Mouse (Mus musculus) testis, adult 2 months (tissue): Measurements from ENCODE around the gene Srbd1. TPM values are rescaled to one million over a fixed set of nuclear protein-coding genes. Genes with fewer than 3 reads are reported as not detected.

Experiments
- H3K27ac ChIP-seq: fragments of 200-500 bp; 2 replicates; pipeline ENCODE4 v1.5.1; 2012; ENCODE audit warnings: low read depth, low read length; ENCODE audit not compliant: control insufficient read depth, insufficient read depth
- H3K27me3 ChIP-seq: fragments of 200-500 bp; 2 replicates; pipeline ENCODE4 v1.6.1; 2012; ENCODE audit warnings: mild to moderate bottlenecking, low read length, moderate library complexity; ENCODE audit not compliant: control insufficient read depth, insufficient read depth
- H3K36me3 ChIP-seq: fragments of 200-500 bp; 2 replicates; pipeline ENCODE4 v1.6.1; 2012; ENCODE audit warnings: mild to moderate bottlenecking, low read length; ENCODE audit not compliant: control insufficient read depth, insufficient read depth
- H3K4me1 ChIP-seq: fragments of 200-500 bp; 2 replicates; pipeline ENCODE4 v1.6.1; 2012; ENCODE audit warnings: low read length; ENCODE audit not compliant: control insufficient read depth, insufficient read depth
- H3K4me3 ChIP-seq: fragments of 200-500 bp; 2 replicates; pipeline ENCODE4 v1.5.1; 2012; ENCODE audit warnings: low read depth, mild to moderate bottlenecking, low read length, moderate library complexity, mixed read lengths; ENCODE audit not compliant: control insufficient read depth
- CTCF ChIP-seq: fragments of 200-500 bp; IDR thresholded peaks from 2 replicates; pipeline ENCODE4 v1.5.1; 2012; ENCODE audit warnings: low read depth, mild to moderate bottlenecking, inconsistent platforms, low read length, moderate library complexity; ENCODE audit not compliant: control insufficient read depth, insufficient read depth, insufficient replicate concordance
- POLR2A ChIP-seq: fragments of 200-500 bp; IDR thresholded peaks from 2 replicates; pipeline ENCODE4 v1.6.1; 2012; ENCODE audit warnings: low read depth, mild to moderate bottlenecking, inconsistent platforms, low read length, moderate library complexity; ENCODE audit not compliant: control insufficient read depth
- polyA plus RNA-seq: library from polyadenylated mRNA; depleted of rRNA; stranded (reverse); fragments of >200 nt; gene quantifications from 2 replicates; pipeline ENCODE4 v1.2.3, GENCODE M21; 2012; rRNA removed

The Srbd1 gene
- polyA plus RNA-seq, 1 experiment: 2.5 TPM

GRCm38 (mm10) chr17:85937131-85937530 is 207.8 kb downstream of the Srbd1 start:
- H3K27me3 ChIP-seq: no peaks in the 10 kb centered on the region
- H3K4me3 ChIP-seq: no peak overlapping the region
- H3K27ac ChIP-seq: no peak overlapping the region
- no peaks in the 10 kb centered on the region for H3K36me3 ChIP-seq
- peaks cover 9% of the 10 kb centered on the region for H3K4me1 ChIP-seq
- TF ChIP-seq CTCF (no peak), POLR2A (no peak)

DNA sequence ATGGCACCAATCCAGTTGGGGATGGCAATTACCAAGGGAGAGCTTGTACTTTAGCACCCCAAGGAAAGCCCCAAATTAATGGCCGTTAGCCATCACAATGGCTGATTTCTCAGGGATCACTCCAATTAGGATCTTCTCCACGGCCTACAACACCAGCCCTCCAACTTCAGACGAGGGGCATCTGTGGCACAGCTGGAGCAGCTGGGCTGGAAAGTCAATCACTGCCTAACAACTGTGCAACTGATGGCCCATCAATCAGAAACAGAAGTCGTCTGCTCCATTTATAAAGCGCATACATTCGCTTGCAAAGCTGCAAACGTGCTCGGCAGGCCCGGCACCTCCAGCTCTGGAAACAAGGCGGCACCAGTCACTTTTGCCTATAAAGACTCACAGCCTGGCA is 209.7 kb downstream of the Srbd1 start:
- H3K27me3 ChIP-seq: no peaks in the 10 kb centered on the region
- no peaks in the 10 kb centered on the region for H3K36me3 ChIP-seq
- peaks cover 11% of the 10 kb centered on the region for H3K4me1 ChIP-seq
- no peak overlapping the region for H3K27ac ChIP-seq
- no peak overlapping the region for H3K4me3 ChIP-seq
- TF ChIP-seq POLR2A: no peak
- no peak for TF ChIP-seq CTCF

Other genes starting within 250 kb of the Srbd1 start
- 0.90 and 1.2 TPM in 2 replicates for gene Prkce, start 22.6 kb upstream of the Srbd1 start, polyA plus RNA-seq